Mouse (Mus musculus) heart, postnatal 4 days (tissue): Measurements from ENCODE around the gene Tmem132c. TPM values are rescaled to one million over a fixed set of nuclear protein-coding genes. Genes with fewer than 3 reads are reported as not detected.
"Not testable (repeated sequence)": the region's sequence is repeated elsewhere in the genome, so short reads cannot be mapped to it uniquely, and the experiment has no call there.

ENCODE experiments used
- DNase-seq: peaks from one replicate; pipeline ENCODE4 v3.0.0; 2021
- total RNA-seq, 2 experiments: library from RNA; stranded (reverse); gene quantifications; 2 replicates each; pipeline ENCODE4 v1.2.3; 2021

Gene Tmem132c
- total RNA-seq, 2 experiments from 2014 or later: 0.47 to 0.52 TPM

DNA sequence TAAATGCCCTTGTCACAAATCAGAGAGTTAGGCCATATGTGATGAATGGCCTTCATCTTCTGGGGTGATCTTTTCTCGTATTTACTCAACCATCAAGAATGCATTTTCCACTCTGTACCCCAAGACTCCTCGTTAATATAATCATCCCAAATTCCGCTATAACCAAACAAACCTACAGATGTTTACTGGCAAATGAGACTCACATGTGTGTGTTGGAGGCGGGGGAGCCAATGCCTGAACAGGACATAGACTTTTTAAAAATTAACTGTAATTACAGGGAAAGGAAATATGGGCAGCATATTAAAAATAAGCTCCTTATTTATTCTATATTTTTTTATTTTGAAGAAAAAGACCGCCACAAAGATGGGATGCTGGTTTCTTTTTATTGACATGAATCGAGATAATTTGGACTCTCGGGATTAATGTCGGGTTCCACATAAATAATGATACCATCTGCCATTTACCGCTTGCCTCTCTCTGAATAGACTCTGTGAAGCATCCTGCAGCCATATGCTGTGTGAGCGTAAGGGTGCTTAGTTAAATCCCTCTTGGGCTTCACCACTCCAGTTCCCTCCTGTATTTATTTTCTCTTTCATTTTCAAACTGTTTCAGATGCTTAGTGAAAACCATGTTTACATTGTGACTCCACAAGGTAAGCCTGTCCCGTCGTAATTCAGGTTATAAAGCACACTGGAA, 105.6 kb downstream of the Tmem132c start:
- DNase-seq: no peak

GRCm38 (mm10) chr5:127349221-127350065, 107.8 kb downstream of the Tmem132c start:
- no peak for DNase-seq

GRCm38 (mm10) chr5:127353002-127353401, 111.4 kb downstream of the Tmem132c start:
- peak; percentile 22 for DNase-seq

DNA sequence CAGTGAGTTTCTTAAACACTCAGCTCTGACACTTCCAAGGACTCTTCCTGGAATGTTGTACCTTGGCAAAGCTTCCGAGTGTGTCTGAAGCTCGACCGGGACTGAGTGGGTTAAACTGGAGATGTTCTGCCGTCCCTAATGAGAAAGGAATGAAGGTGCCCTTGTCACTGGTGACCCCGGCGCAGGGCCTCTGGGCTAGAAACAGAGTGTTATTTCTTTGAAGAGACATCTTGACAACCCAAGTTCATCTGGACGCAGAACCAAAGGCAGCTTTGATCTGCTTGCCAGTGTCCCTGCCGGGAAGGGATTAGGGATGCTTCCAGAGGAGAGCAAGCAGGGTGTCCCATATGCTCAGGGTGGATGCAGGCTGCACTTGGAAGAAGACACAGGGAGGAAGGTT, 114.2 kb downstream of the Tmem132c start:
- DNase-seq: no peak

DNA sequence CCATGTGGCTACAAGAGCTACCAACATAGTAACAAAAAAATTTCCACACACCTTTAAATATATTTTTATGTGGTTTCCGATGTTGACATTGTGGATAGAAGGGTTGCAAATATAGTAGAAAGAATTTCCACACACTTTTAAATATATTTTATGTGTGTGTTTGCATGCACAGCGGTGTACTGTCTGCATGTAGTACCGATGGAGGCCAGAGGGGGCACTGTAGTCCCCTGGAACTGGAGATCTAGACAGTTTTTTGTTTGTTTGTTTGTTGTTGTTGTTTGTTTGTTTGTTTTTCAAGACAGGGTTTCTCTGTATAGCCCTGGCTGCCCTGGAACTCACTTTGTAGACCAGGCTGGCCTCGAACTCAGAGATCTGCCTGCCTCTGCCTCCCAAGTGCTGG, 116.3 kb downstream of the Tmem132c start:
- DNase-seq: not testable (repeated sequence)

DNA sequence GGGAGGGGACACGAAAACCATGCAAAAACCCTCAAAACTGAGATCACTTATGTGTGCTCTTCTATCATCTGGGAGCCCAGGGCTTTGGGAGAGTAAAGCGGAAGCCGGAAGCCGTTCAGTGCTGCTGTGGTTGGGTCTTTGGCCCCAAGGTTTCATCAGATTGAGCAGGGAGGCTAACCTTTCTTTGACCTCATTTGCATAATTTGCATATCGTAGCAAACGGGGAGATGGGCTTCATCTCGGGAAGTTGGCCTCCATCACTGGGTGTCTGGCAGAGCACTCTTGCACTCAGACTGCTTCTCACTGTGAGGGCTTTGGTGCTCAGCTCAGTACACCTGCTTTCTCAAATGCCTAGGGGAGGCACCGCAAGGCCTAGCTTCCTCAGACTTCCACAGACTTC, 119.5 kb downstream of the Tmem132c start:
- no peak for DNase-seq

DNA sequence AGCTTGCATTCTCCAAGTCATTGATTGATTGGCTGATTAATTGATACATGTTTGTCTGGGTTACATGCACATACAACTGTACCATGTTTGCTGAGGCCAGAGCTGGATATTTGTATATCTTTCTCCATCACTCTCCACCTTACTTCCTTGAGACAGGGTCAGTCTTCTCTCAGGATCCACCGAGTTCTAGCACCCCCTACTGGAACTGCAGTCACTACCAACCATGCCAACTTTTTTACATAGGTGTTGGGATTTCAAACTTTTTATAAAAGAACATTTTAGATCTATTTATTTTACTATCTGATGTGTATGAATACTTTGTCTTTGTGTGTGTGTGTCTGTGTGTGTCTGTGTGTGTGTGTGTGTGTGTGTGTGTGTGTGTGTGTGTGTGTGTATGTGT, 123.5 kb downstream of the Tmem132c start:
- DNase-seq: no peak

DNA sequence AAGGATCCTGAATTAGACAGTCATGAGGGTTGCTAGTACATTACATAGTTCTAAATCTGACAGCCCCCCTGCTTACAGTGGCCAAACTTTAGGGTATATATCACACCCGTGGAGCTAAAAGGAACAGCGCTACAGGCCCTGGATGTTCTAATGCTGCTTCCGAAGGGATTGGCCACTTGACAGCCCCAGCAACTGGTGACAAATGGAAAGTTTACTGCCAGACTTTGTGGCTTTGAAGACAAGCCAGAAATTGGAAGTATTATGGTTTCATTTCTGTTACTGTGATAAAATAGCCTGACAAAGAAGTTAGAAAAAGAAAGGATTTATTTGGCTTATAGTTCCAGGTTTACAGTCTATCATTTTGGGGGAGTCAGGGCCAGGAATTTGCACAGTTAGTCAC, 126.6 kb downstream of the Tmem132c start:
- DNase-seq: no peak

DNA sequence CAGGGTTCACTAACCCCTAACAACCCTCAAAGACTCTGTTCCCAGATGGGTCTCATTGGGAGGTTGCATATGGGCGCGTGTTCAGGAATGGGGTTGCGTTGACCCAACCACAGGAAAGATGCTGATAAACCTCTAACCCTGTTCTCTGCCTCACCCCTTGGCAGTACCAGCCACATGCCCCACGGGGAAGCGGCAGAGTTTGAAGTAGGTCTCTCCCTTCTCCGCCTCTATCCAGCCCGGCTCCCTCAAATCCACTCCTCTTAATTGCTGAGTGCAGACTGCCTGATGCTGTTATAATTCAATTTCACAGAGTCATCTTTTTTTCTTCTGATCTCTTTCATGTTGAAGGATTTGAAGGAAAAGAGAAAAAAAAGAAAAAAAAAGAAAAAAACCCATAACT, 128.2 kb downstream of the Tmem132c start:
- DNase-seq: no peak

- peak; percentile 37 for DNase-seq
Observed at GRCm38 (mm10) chr5:127370503-127370902, 128.9 kb downstream of the Tmem132c start.

DNA sequence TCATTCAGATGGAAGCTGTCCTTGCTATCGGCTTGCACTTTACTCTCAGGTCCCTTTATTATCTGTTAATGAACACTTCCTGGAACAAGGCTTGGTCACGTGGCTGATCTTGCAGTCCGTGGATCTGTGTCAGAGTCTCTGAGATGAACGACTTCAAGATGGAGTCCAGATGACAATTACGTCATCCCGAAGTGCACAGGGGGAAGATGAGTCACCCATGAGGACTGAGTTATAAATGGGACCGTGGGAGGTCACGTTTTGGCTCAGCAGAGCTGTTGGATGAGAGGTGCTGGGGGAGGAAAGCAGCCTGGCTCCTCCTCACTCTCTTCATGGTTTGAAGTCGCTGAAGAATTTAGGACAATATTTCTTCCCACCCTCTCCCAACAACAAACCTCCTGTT, 132.6 kb downstream of the Tmem132c start:
- peak; percentile 21 for DNase-seq

DNA sequence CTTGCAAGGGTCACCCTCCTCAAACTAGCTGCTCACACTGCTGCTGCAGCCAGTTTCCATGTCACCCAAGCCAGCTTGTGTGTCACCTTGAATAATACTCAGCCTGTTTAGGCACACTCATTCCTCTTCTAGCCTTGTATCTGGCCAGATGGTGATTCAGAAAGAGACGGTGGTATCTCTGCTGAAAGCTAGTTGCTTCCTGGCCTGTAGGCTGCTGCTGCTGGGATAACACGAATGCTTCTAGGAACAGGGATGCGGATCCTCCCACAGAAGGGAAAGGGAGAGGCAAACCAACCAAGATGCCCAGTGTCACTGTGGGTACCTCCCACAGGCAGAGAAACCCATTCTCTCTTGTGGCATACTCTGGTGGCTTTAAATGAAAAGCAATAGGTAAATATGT, 134.0 kb downstream of the Tmem132c start:
- no peak for DNase-seq

- no peak for DNase-seq
Observed at GRCm38 (mm10) chr5:127378521-127378920, 136.9 kb downstream of the Tmem132c start.

DNA sequence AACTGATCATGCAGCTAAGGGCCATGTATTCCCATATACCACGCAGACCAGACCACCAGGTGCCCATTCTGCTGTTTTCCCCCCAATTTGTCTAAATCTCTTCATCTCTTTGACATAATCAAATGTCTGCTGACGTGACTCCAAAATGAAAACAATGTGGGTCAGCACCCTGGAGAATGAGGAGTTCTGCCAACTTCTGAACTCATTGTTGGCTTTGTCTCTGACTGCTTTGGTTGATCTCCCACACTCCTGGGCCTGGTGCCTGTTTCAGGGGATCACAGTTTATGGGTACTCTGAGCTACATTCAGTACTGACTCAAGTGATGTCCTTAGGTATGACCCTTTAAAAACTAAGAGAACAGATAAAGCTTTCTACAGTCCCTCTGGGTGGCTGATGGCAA, 137.7 kb downstream of the Tmem132c start:
- no peak for DNase-seq

DNA sequence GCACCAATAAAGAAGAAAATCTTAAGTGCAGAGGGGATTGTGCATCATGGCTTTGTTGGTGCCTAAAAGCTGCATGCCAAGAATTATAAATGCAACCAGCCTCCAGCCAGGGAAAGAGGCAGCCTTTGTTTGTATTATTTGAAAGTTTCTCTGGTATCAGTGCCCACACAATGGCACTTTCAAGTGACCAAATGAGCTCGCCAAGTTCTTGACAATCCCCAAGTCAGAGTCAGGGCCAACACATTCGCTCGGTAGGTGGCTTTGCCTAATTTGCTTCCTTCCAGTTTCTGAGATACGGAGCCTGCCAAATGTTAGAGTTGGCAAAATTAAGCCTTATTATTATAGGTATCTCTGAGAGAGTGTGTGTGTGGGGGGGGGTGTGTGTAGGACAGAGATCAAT, 139.6 kb downstream of the Tmem132c start:
- no peak for DNase-seq

GRCm38 (mm10) chr5:127382571-127382970, 141.0 kb downstream of the Tmem132c start:
- DNase-seq: no peak

DNA sequence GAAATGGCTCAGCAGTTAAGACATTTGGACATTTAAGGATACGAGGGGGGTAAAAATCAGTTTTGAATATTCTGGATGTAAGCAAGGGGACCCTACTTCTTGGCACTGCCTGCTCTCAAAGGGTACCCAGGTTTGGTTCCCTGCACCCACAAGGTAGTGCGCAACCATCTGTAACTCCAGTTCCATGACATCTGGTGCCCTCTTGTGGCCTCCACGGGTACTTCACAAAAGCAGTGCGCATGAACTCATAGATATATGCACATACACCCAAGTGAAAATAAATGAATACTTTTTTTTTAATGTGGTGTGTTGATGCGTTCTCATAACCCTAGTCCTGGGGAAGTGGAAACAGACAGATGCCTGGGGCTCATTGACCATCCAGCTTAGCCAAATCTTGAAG, 149.6 kb downstream of the Tmem132c start:
- no peak for DNase-seq

- peak; percentile 13 for DNase-seq
Observed at GRCm38 (mm10) chr5:127396889-127397288, 155.3 kb downstream of the Tmem132c start.

GRCm38 (mm10) chr5:127398010-127398409, 156.4 kb downstream of the Tmem132c start:
- DNase-seq: no peak

DNA sequence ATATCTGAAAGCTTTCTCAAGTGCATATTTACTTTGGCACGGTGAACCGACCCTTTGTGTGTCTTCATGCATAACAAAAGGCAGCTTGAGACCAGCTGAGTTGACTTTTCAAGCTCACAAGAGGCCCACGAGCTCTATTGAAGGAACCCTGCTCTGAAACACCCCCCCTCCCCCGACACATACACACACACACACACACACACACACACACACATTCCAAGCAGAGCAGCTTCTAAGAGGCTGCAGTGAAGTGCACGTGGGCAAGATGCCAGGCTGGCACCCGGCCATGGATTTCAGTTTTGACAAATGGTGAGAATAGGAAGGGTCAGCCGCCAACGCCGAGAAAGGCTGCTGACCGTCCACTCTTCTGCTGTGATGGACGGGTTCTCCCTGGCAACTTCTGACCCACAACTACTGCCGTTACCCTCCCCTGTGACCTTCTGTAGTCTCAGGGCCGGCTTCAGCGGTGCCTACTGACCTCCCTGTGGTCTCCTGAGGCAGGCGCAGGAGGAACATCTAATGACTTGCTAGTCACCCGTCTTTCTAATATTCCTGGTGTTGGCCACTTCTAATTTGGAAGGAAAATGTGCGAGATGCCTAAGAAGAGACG, 163.9 kb downstream of the Tmem132c start:
- peak; percentile 93 for DNase-seq

DNA sequence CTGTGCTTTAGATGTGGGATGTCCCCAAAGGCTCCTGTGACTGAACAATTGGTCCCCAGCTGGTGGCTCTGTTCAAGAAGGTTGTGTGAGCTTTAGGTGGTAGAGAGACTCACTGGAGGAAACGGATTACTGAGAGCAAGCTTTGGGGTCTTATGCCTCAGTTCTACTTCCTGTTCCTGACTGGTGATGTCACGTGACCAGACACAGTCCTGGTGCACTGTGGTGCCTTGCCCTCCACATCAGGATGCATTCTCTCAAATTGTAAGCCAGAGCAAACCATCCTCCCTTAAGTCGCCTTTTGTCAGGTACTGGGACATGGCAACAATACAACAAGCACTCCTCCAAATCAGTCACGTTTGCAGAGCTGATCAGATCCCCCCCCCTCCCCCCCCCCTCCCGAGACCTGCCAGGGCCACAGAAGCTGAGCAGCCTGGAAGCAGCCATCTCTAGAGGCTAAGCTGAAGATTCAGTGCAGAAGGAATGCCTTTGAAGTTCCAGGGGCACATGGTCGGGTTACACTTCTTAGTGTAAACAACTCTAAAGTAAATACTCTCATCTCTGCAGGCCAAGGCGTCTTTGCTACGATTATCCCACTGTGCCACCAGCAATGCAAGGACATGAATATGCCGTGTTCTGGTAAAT, 164.5 kb downstream of the Tmem132c start:
- no peak for DNase-seq

DNA sequence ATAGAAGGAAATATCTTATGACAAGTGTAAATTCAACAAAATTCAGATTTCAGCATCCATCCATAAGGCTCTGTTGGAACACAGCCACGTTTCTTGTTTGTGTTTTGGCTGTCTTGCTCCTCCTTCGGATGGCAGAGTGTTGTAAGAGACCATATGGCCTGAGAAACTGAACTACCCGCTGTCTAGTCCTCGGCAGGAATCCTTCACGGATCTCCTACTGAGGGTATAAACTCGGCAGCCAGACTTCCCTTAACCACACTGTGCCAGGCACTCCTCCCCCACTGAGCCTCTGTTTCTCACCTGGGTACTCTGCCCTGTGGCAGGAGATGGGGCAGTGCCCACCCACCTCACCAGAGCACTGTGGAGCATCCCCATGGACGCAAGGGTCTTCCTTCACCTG, 174.9 kb downstream of the Tmem132c start:
- DNase-seq: no peak

DNA sequence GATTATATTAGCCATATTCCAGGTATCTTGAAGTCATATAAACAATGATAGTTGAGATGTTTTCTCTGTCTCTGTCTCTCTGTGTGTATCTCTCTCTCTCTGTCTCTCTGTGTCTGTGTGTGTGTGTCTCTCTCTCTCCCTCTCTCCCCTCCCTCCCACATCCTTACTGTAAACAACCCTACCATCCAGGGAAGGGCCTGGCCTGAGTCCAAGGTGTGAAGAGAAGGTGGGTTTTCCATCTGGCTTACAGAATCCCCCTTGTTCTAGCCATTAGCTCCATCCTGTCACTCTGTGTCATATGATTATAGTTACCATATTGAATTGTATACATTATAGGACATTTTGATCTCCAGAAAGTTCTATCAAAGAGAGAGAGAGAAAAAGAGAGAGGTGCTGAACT, 182.3 kb downstream of the Tmem132c start:
- no peak for DNase-seq
